Mouse (Mus musculus): ENCODE measurements around the gene Pip.

Pip gene
- long read RNA-seq, experiment 1, result 0 reads
- long read RNA-seq, experiment 2, result 0 reads

DNA sequence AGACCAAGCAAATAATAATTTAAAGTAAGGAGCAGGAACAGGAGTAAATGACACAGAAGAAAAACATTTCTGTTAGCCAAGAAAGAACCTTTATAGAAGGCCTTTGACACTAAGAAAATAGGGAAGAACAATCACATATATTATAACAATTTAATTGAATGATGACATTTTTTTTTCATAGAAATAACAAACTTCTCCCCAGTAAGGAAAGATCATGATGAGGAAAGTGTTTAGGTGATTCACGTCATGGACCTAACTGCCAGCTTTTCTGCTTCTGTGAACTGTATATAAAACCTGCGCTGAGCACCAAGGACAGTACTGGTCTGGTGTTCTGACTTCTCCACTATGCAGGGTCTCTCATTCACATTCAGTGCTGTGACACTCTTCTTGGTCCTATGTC lies at the start of gene Pip:
TSS of gene Pip (plus strand) at position 301 of the 400 bp plus-strand sequence.
- intact Hi-C loops (cut with DNase I), result no loop called here

DNA sequence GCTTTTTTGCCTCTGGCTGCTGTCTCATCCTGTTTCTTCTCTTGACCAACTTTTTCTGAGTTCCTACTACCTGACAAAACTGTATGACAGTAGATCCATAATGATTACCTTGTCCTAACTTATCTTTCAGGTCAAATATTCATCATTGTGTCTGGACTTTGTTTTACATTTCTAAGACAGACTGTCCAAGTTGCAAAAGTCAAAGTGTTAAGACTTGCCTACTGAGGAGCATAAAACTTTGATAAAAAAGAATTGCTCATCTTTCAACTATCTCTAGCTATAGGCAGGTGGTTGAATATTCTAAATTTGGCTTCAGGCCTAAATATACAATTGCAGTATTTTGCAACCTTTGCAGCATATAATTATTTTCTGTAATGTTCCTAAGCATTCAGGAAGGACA lies 23.2 kb upstream of the Pip start:
- intact Hi-C loops (cut with DNase I), result no loop called here

DNA sequence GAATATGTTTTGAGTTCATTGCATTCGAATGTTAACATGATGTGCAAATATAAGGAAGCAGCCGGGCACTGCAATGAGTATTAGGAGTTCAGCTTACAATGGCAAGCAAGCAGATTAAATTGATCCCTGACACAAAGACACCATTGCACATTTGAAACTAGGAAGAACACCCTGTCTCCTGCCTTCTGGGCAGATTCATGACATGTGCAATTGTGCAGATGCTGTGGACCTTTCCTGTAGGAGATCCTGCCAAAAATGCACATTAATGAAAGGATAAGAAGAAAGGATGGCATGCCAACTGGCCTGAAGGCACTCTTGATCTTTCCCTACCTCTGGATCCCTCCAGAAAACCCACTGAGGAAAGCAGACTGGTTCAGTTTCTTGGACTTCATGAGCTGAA lies 17.8 kb upstream of the Pip start:
- intact Hi-C loops (cut with DNase I), result no loop called here

DNA sequence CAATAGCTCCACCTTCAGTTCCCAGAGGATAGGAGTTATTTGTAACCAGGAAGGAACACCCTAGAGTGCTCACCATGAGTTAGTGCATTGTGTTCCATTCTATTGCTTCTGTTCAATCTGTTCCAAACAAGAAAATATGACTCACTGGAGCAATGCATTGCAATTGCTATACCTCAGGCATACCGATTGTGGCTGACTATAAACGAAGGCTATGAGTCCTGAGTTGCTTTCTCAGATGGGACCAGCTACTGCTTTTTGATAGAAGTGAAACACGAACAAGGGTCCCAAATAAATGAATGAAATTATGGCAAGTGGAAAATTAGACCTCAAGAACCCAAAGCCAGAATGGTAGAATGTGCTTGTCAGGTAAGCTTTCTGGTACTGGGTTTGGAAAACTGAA lies 5.4 kb downstream of the Pip start, which contains the start of gene Sval2:
TSS of gene Sval2 (plus strand) at position 301 of the 400 bp plus-strand sequence.
- intact Hi-C loops (cut with DNase I), result no loop called here

DNA sequence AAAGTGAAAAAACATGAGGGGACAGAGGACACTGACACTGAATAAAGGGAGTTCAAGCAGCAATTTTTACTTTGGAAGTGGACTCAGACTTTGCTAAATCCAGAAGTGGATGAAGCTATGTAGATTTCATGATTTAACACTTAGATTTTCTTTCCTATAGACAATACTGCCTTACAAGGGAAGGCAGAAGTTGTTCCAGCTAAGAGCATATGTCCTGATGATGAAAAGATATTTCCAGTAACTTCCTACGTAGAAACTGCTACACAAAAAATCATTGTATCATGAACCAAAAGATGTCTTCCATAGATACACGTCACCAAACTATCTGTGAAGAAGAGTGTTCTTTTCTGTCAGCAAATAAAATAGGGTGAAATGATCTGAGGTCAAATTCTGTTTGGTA lies 16.7 kb downstream of the Pip start:
- intact Hi-C loops (cut with DNase I), result no loop called here
